9 mouse cellular contexts compared by ENCODE assay signal in genomic region chr7:4863041-4863440, GRCm38 (mm10). TPM values are rescaled to one million over a fixed set of nuclear protein-coding genes. Genes with fewer than 3 reads are reported as not detected.
A peak's percentile ranks its signal among the peaks of the same experiment; 100 is the strongest.
DNase-seq lines count a peak whose midpoint lies in the region.
"Had no signal": no experiment of that assay in that cellular context is flagged by ENCODE, and none has a peak within 500 bp of the region (broad histone marks: within the 10 kb centered on the region; RNA-seq: fewer than 3 reads in every experiment).

No protein-coding gene starts in this region.

- intact Hi-C loops in left cerebral cortex, postnatal 36 days (cut with DNase I) = loop anchor here (5.0 kb wide), 1 partner anchor 59 kb away; the partner anchor contains the start of gene Nat14

- peak; percentile 62 for DNase-seq in Muller cell, postnatal 12 days (ENCODE audit: inconsistent ontology term)
- peak; percentile 92 for DNase-seq in adrenal gland, adult 2 months
- peak; percentile 61 for DNase-seq in gastrocnemius, postnatal 10 days
- DNase-seq in kidney, postnatal 4 days = peak; percentile 66 to 74
- no peak for DNase-seq in layer of hippocampus, adult 9-11 months
- no peak for DNase-seq in layer of hippocampus, adult 11-12 months (ENCODE audit: low spot score)
- no peak for DNase-seq in left cerebral cortex, postnatal 36 days (ENCODE audit: low spot score in 2 of 2)
- DNase-seq: liver, embryonic 13.5 days had no signal

RNA-seq across cellular contexts. Expression of gene Isoc2b, which starts 7.0 kb away (rescaled TPM):
- 10 to 100 TPM; 10.9 to 23.8 TPM for total RNA-seq in adrenal gland, adult 2 months (2021)
- 75.4 and 78.2 TPM in 2 replicates for polyA plus RNA-seq in adrenal gland, adult 2 months (2012; rRNA removed)
- 1 to 10 TPM; 1.9 to 4.3 TPM for total RNA-seq in gastrocnemius, postnatal 10 days (2021)
- 1 to 10 TPM; 6.0 to 8.6 TPM for total RNA-seq in left cerebral cortex, postnatal 36 days (2021)

RNA-seq across cellular contexts. Expression of gene Isoc2a, which starts 13.9 kb away (rescaled TPM):
- 10 to 100 TPM; 35.5 to 43.4 TPM for total RNA-seq in adrenal gland, adult 2 months (2021)
- polyA plus RNA-seq in adrenal gland, adult 2 months (2012; rRNA removed) = 43.5 and 45.6 TPM in 2 replicates
- 10 to 100 TPM; 13.3 to 14.3 TPM for total RNA-seq in gastrocnemius, postnatal 10 days (2021)
- 10 to 100 TPM; 10.3 to 13.5 TPM for total RNA-seq in left cerebral cortex, postnatal 36 days (2021)

RNA-seq across cellular contexts. Expression of gene Shisa7, which starts 18.5 kb away (rescaled TPM):
- total RNA-seq in adrenal gland, adult 2 months (2021) = 1 to 10 TPM; 1.9 TPM
- polyA plus RNA-seq in adrenal gland, adult 2 months (2012; rRNA removed) = 2.9 and 4.0 TPM in 2 replicates
- total RNA-seq in gastrocnemius, postnatal 10 days (2021) = under 1 TPM; 0.12 to 0.18 TPM
- total RNA-seq in left cerebral cortex, postnatal 36 days (2021) = 100 to 1,000 TPM in 1 of 2 experiments, 10 to 100 TPM in 1; 95.1 to 151 TPM
- polyA plus RNA-seq: liver, embryonic 13.5 days had no signal

RNA-seq across cellular contexts. Expression of gene Gm36210, which starts 43.3 kb away (rescaled TPM):
- total RNA-seq in adrenal gland, adult 2 months (2021) = under 1 TPM; 0.23 to 0.45 TPM
- polyA plus RNA-seq in adrenal gland, adult 2 months (2012; rRNA removed) = 0.27 TPM in 1 of 2 replicates, not detected in the other
- under 1 TPM in 1 of 2 experiments, not detected in 1; 0.19 TPM for total RNA-seq in gastrocnemius, postnatal 10 days (2021)
- total RNA-seq in left cerebral cortex, postnatal 36 days (2021) = under 1 TPM in 1 of 2 experiments, not detected in 1; 0.32 TPM
- polyA plus RNA-seq: stomach, embryonic 14.5 days had no signal

RNA-seq across cellular contexts. Expression of gene Ube2s, which starts 50.7 kb away (rescaled TPM):
- 100 to 1,000 TPM in 1 of 2 experiments, 10 to 100 TPM in 1; 98.1 to 140 TPM for total RNA-seq in adrenal gland, adult 2 months (2021)
- polyA plus RNA-seq in adrenal gland, adult 2 months (2012; rRNA removed) = 148 and 156 TPM in 2 replicates
- 100 to 1,000 TPM in 1 of 2 experiments, 10 to 100 TPM in 1; 91.1 to 107 TPM for total RNA-seq in gastrocnemius, postnatal 10 days (2021)
- total RNA-seq in left cerebral cortex, postnatal 36 days (2021) = 100 to 1,000 TPM in 1 of 2 experiments, 10 to 100 TPM in 1; 98.6 to 117 TPM

Comparison
In these comparisons a context has a peak if more than half of its experiments do, and no peak if none do; other contexts are left out.
1. DNase-seq: peak in Muller cell, postnatal 12 days (single experiment), adrenal gland, adult 2 months (single experiment), gastrocnemius, postnatal 10 days (single experiment) and kidney, postnatal 4 days (2 of 2); none in layer of hippocampus, adult 9-11 months (single experiment), layer of hippocampus, adult 11-12 months (single experiment) and left cerebral cortex, postnatal 36 days (0 of 2).
2. RNA of gene Shisa7, which starts 18.5 kb away (total RNA-seq): 95.1 to 151 TPM in left cerebral cortex, postnatal 36 days; 1.9 TPM in adrenal gland, adult 2 months and 0.12 to 0.18 TPM in gastrocnemius, postnatal 10 days; every median in the first group is over 10 times any median in the second.